Mouse (Mus musculus) right cerebral cortex, postnatal 10 days (tissue): ENCODE data around the gene Ipmk.
"Not testable (repeated sequence)": the region's sequence is repeated elsewhere in the genome, so short reads cannot be mapped to it uniquely, and the experiment has no call there.

Source experiments
- DNase-seq, 2 experiments: peaks; one replicate each; pipeline ENCODE4 v3.0.0; 2021; ENCODE audit warnings: low spot score in 2 of 2

The Ipmk gene

DNA sequence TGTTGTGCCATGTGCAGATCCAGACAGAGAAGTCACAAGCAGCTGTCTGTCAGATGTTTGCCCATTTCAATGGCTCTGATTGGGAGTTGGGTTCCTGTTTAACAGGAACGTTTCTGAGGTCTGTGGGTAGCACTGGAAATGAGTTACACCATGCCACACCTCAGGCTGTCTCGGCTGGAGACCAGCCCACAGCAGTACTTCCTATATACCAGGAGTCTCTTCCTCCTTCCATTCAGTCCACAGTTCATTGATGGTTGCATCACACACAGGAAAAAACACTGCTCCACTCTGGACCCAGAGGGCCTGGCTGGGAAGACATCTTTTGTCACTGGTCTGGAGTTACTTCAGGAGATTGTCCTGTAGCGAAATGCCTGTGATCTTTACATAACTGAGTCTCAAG, 21.9 kb downstream of the Ipmk start:
- DNase-seq, result no peak

DNA sequence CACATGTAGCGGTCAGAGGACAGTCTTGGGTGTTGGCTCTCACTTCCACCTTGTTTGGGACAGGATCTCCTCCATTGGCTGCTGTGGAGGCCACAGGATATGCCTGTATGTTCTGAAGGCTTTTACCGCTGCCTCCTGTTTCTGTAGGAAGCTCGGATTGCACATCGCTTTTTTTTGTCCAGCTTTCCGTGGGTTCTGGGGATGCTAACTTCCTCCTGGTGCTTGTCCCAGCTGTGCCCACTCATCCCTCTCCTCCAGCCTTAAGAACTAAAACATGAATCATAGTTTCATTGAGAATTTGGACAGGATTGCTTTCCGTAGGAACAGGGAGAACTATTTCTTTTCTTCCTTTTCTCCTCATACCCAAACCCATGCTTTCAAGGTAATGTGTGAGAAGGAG, 24.3 kb downstream of the Ipmk start:
- no peak for DNase-seq

DNA sequence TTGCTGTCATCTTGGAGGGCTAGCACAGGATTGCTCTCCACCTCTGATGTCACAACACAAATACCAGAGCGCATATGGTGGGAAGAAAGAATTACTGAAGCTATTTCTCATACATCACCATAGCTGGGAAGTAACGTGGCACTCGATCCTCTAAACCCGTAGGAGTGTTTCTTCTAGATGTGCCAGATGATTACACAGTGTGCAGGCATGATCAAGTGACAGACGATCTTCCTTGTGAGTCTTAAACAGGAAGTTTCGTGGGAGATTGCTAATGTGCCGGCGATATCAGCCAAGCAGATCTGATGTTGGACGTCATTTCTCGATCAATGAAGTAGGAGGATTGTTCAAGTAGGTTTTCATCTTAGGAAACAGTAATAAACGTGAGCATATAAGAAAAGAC, 26.1 kb downstream of the Ipmk start:
- no peak for DNase-seq

DNA sequence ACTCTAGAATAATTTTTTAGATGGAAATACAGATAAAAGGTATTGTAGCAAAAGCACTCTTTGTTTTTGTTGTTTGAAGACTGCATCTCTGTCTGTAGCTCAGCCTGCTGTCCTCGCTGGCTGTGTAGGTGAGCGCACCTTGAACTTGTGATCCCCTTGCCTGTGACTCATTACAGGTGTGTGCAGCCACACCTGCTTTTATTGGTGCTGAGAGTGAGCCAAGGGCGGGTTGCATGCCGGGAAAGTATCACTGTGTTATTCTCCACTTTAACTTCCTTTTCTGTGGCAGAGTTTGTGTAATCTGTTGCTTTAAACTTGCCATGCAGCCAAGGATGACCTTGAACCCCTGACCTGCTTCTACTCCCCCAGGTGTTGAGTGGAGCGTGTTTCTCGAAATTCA, 28.5 kb downstream of the Ipmk start:
- DNase-seq, result no peak

DNA sequence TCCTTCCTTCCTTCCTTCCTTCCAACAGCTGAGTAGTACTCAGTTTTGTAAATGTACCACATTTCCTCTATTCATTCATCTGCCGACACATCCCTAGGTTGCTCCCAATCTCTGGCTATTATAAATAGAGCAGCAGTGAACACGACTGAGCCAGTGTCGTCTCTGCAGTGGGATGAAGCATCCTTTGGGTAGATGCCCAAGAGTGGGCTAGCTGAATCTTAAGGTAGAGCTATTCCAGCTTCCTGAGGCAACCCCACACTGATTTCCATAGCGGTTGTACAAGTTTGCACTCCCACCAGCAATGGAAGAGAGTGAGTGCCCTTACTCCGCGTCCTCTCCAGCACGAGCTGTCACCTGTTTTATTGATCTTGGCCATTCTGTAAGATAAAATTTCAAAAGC, 32.8 kb downstream of the Ipmk start:
- DNase-seq, result no peak

DNA sequence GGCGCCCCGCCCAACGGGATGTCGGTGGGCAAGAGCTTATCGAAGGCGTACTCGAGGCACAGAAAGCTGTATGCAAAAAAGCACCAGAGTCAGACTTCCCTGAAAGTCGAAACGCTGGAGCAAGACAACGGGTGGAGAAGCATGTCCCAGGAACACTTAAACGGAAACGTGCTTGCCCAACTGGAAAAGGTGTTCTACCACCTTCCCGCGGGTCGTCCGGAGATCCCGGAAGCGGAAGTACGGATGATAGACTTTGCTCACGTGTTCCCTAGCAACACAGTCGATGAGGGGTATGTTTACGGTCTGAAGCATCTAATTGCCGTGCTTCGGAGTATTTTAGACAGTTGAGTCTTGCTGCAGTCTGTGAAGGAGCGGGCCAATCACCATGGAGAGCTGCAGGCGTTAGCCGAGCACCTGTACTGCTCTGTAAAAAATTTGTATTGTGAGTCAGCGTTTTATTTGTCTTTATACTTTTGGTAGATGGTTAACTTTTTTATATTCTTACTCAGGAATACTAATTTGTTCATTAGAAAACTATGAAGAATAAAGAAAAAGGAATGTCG, 34.0 kb downstream of the Ipmk start:
- DNase-seq, result no peak

DNA sequence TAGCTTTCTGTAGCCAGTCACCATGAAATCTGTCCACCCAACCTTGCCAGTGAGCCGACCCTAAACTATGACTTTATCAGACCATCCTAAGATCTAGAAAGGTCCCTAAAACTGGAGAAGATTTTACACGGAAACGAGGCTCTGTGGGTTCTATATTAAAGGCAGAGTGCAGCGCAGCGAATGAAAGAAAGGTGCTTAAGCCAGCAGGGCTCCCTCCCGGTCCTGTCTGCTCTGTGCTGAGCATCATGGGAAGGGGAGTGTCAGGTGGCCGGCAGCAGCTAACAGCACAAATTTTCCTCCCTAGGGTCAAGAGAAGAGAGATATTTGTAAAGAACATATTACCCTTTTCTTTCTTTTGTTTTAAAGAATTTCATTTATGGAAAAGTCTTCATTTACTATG, 34.5 kb downstream of the Ipmk start:
- no peak for DNase-seq

DNA sequence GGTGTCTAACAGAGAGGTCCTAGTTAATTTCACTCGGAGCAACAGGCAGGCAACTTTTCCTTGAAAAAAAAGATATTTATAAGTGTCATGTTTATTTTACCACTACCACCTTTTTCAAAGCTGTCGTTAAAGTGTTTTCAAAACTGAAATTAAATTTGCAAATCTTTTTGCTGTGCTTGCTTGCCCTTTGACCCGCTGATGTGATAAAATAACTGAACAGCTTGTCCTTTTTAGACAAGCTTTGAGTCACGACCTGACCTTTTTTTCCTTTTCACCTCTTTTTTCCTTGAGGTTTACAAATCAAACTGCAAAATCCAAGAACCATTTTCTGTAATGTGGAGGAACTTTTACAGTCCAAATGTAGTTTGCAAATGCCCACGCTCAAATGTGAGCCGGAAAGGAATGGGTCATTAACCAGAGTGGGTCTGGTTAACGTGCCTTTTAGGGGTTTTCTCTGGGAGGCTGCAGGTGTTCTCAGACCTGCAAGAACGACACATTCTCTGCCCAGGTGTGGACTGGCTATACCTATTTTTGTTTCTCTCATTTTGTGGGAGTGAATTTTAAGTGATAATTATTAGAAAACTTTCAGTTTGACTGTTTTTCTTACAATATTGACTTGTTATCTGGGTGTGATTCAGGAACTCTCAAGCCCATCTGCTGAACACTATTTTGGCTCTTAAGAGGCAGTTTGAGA, 35.4 kb downstream of the Ipmk start:
- DNase-seq, result no peak

DNA sequence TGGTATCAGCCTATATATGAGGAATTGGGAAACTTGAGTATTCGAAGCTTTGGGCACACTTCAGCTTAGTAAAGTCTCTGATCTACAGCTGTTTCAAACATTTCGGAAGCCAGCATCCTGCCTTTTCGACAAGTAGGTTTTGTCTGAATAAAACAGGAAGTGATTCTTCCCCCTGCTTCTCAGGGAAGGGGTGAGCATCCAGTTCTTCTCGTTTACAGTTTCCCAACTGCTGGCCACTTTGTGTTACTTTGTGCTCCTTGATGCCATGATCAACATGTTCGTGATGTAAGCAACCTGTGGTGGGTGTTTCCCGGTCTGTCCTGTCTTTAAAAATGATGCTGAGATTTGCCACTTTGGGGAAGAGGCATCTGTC, 36.0 kb downstream of the Ipmk start:
- DNase-seq, result not testable (repeated sequence)

DNA sequence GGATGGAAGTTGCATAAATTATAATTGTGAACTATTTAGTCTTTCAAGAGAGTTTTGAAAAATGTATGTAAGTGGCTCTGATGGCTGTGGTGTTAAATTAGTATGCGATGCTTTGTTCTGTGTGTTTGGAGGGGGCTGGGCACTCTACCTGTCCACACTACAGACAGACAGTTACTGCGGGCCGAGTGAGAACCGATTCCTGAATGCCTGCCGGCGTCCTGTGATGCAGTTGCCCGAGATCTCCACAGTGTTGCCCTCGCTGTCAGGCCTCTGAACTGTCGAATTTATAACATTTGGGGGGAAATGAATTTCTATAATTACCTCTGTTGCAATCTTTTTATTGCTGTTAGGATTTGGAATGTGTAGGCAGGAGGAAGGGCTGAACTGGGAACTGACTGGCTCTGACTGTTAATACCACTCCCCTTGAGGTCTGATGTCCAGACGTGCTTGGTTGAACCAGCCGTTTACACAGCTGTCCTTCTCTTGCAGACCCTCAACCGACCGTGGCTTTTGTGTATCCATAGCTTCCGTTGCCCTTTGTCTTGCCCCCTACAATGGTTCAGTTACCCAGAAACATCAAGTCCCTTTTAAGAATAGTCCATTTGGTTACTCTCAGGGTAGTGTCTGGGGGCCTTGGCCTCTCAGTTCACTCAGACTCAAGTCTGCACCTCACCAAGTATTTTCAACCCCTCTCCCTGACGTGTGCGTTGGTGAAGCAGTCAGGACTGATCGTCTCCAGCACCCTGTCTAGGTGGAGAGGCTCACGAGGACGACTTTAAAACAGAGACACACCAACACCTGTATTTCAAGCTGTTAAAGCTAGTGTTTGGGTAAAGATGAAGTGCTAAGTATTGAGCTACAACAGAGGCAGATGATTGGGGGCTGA, 36.8 kb downstream of the Ipmk start:
- no peak for DNase-seq

DNA sequence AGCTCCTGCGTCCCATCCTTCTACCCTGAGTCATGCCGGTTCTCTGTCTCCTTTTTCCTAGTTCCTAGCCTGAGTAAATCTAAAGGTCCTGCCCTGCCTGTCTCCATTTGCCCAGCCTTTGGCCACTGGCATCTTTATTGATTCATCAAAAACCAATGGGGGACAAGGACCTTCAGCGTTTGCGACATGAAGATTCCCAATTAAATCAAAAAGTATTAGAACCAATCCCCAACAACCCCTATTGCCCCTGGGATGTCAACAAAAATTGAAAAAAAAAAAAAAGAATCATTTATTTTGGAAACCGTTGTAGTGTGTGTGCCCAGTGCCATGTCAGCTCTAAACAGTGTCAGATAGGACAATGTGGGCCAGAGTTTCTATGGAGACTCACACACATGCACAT, 41.7 kb downstream of the Ipmk start:
- no peak for DNase-seq

DNA sequence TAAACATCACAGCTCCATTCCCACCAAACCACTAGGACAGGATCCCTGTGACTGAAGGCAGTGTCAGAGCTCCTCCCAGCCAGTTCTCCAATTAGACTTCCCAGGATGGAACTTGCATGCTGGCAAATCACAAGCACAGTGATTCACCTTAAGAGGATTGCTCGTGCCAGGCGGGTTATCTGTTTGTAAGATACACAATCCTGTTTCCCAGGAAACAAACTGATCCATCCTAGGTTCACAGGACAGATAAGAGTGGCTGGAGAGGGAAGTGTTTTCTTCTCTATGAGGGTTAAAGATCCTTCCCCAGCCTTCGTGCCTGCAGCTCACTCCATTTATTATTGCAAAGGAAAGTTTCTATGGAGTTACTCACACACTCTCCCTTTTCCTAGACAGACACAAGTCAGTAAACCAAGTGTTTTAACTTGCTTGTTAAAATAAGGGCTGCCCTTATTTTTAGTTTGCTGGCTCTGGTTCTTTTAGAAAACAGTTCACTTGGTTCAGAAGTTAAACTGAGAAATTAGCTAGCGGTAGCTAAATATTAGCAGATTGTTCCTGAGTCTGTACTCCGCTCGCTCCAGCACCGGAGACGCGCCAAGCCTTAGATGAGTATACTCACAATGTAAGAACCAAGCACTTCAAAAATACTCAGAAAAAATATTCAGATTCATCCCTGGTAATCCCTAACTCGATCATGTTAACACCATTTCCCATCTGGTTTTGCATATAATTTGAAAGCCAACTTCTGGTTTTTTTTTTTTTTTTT, 51.0 kb downstream of the Ipmk start:
- no peak for DNase-seq

DNA sequence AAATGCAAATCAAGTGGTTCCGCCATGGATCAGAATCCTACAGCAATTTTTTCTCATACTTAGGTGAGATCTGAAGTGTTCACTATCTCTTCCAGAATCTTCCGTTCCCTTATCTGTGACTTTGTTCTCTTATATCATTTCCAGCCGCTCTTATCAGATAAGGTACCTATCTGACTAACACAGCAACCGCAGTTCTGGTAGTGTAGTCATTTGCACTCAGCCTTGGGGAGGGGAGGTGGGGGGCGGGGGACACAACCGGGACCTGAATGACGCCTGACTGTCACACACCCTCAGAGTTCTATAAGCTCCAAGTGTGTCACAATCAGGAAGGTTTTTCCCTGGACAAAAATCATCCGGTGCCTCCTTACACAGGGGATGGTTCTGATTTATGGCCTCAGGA, 51.8 kb downstream of the Ipmk start:
- no peak for DNase-seq

DNA sequence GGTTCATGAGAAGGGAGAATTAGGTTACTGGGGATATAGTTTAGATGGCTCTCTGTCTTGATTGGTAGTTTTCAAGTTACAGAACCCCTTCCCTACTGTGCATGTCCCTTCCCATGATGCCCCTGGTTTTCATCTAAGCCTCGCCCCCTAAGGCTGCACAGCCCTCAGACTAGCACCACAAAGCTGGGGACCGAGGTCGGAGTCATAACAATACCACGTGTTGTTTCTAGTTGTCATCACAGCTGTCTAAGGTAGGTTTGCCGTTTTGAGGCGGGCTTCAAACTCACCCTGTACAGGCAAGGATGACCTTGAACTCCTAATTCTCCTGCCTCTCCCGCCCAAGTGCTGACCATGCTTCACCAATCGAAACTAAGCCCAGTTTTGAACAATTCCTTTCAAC, 52.4 kb downstream of the Ipmk start:
- no peak for DNase-seq

DNA sequence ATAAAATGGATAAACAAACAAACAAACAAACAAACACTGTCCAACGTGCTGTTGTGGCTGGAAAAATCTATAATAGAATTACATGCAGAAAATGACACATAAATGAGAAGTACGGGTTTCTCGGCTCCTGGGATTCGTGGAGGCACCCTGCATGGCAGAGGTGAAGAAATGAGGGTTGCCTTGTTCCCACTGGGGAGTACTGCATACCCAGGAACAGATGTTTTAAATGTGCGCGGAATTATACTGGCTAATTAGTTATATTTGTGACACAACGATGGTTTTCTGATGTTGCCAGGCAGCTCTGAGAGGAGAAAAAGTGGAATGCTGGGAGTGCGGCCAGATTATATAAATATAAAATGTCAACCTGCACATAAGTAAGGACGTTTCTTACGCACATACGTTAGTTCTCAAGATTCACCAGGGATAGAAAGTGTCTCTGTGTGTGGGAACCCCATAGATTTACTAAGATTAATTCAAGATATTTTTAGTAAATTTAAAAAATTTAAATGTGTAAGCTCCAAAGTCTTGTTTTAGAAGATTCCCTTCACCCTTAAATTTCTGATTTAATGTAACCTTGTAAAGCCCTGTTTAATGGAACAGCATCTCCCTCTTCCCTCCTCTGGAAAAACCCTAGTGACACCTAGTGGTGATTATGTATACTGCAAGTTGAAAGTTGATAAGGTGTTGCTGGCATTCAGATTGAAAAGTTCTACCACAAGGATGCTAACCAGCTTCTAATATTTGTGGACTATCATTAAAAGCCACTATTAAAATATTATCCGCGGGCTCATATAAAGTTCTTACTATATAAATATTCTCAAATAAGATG, 53.5 kb downstream of the Ipmk start:
- DNase-seq, result peak; percentile 54 to 73

DNA sequence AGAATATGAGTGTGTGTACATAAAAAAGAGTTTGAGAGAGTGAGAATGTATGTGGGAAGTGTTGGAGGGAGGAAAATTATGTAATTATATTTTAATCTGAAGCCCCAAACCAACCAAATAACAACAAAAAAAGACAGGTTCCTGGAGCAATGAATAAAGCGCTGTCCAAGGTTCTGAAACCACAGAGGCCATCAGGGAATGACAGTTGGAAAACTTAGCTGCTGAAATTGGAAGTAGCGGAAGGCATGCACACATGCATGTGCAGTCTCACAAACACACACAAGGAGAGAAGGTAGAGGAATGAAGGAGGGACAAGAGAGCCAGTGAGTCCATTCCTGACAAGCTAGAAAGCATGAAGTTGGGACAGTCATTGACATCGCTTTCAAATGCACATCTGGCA, 56.1 kb downstream of the Ipmk start:
- no peak for DNase-seq

DNA sequence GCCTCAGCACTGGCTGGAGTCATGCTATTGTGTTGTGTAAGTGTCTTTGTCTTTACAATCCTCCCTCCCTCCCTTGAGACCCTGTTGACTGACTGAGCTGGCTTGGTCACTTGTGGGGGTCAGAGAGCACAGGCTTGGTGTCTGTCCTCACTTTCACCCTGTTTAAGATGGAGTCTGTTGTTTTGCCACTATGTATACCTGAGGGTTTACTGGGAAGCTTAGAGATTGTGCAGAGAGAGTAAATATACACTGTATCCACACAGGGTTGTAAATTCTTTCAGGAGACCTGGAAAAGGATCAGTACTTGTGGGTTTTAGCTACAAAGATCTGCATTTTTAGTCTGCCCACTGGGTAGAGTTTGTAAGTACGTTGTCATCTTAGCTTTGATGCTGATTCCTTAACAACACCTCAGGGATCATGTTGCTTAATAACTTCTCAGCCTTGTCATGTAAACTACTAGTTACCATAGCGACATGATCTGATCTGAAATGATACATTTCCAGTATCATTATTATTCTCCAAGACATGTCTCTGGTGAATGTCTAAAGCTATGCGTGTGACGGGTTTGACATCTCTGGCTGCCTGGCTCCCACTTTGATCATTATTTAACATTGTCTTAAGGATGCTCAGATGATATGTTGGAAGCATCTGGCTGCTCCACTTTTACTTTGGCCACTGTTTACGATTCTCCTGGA, 58.1 kb downstream of the Ipmk start:
- DNase-seq, result no peak

DNA sequence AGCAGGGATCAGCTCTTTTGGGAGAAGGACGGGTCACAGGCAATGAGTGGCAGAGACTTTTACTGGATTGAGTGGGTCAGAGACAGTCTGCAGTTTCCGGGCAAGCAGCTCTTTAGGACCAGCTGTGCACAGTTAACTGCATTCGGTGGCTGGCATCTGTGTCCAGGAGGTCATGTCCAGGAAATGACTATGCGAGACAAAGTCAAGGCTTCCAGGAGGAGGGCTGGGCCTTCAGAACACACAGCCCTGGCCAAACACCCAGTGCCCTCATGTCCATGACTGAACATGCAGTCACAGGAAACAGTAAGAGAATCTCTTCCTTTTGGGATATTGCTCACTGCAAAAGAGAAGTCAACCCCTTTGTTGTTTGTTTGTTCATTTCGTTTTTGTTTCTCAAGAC, 62.4 kb downstream of the Ipmk start:
- no peak for DNase-seq

DNA sequence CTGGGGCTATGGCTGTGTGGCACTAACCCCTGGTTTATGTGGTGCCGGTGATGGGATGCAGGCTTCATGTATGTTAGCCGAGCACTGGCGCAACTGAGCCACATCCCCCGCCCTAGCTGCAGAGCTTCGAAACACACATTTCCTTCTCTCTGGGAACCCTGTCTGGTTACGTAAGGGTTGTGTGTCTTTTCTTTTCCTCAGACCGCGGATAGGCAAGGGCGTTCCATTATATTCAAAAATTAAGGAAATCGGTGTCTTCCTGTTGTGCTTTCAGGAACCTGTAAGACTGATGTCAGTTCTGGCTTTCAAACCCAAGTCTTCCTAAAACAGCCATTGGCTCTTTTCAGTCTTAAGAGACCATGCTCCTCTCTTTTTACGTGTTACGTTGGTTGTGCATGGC, 65.8 kb downstream of the Ipmk start:
- no peak for DNase-seq

DNA sequence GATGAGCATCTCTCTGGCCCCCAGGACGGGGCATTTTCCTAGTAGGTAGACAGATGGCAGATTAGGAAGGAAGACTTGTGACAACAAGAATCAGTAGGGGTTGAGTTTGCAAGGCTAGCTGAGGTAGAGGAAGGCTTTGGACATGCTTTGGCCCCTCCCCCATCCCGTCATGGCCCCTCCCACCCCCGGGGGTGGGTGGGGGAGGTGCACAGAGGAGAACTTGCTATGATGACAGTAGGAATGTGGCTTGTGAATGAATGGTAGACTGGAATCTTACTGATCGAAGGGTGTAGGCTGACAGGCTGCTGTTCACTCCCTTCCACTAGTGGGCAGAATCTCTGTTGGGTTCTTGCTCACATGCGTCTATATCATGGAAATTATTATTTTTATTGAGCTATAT, 74.0 kb downstream of the Ipmk start:
- DNase-seq, result no peak
